Mouse (Mus musculus): Measurements from ENCODE around the gene Gm9736. TPM values are rescaled to one million over a fixed set of nuclear protein-coding genes. Genes with fewer than 3 reads are reported as not detected.
"Not testable (repeated sequence)": the region's sequence is repeated elsewhere in the genome, so short reads cannot be mapped to it uniquely, and the experiment has no call there.

Gene Gm9736
- total RNA-seq, 2 experiments from 2014 or later, result not detected

DNA sequence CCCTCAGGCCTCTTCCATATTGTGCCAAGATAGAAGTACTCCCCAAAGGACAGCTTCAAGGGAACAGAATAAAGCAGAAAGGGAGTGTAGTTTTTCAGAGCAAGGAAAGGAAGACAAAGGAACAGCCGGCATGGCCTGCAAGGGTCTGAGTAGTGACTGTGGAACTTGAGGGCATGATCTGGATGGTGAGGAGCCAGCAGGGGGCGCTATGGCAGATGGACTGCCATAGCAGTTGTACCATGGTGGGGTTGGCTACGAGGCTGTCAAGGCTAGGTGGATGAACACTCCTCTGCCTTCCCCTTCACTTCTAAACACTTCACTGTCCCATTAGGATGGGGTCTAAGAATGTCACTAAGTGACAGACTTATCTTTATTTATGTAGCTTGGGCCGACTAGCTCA lies 21.9 kb downstream of the Gm9736 start:
- no peak for ATAC-seq (replicated peaks; ENCODE audit: low FRiP score, poor library complexity, severe bottlenecking)

DNA sequence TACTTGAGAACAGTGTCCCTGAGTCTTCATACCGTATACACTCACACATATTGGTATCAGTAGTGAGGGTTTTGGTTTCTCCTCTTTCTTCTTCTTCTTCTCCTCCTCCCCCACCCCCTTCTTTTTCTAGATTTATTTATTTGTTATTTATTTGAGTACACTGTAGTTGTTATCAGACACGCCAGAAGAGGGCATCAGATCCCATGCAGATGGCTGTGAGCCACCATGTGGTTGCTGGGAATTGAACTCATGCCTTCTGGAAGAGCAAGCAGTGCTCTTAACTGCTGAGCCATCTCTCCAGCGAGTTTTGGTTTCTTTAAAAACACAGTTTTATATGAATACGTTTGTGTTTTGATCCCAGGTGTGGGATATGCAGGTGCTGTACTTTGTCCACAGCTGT lies 22.9 kb downstream of the Gm9736 start:
- ATAC-seq (replicated peaks; ENCODE audit: low FRiP score, poor library complexity, severe bottlenecking), result no peak

DNA sequence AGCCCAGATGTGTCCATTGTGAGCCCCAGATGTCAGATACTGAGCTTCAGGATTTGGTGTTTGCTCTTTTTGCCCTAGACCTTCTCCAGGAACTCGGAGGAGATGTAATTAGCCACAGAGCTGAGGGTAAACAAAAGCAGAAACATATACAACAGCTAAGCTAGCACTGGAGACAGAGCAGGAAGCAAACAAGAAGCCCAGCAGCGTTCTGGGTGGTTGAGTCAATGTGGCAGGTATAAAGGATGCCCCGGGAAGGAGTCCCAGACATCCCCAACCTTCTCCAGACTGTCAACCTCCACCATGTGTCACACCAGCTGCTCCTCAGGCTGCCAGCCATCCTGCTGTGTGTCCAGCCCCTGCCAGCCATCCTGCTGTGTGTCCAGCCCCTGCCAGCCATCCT lies 25.0 kb downstream of the Gm9736 start, which contains the start of gene Gm10100:
Gm10100 (plus strand) TSS at position 301 of the 400 bp plus-strand sequence.
- ATAC-seq (replicated peaks; ENCODE audit: low FRiP score, poor library complexity, severe bottlenecking), result no peak

DNA sequence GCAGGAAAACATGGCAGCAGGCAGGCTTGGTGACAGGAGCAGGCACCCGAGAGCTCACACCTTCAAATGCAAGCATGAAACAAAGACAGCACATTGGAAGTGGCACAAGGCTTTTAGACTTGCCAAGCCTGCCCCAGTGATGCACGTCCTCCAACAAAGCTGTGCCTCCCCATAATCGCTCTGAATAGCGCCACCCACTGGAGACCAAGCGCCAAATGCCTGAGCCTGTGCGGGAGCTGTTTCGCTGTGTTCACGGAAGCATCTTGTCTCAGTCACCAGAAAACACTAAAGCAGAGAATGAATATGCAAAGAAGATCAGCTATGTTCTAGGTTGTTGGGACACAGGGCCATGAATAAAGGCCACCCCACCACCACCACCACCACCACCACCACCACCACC lies 26.3 kb downstream of the Gm9736 start:
- ATAC-seq (replicated peaks; ENCODE audit: low FRiP score, poor library complexity, severe bottlenecking), result no peak

DNA sequence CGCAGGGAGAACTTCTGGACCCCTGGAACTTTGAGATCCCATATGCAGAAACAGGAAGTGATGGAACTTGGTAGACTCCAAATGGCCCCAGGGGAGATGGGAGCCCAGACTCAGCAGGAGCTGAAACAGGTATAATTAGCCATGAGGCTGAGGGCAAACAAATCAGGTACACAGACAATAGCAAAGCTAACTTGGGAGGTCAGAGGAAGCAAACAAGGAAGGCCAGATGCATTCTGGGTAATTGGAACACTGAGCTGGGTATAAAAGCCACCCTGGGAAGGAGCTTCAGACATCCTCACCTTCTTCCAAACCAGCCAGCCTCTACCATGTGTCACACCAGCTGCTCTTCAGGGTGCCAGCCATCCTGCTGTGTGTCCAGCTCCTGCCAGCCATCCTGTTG lies 30.9 kb downstream of the Gm9736 start, which contains the start of gene Krtap12-1:
Krtap12-1 (plus strand) TSS at position 301 of the 400 bp plus-strand sequence.
- not testable (repeated sequence) for ATAC-seq (replicated peaks; ENCODE audit: low FRiP score, poor library complexity, severe bottlenecking)

DNA sequence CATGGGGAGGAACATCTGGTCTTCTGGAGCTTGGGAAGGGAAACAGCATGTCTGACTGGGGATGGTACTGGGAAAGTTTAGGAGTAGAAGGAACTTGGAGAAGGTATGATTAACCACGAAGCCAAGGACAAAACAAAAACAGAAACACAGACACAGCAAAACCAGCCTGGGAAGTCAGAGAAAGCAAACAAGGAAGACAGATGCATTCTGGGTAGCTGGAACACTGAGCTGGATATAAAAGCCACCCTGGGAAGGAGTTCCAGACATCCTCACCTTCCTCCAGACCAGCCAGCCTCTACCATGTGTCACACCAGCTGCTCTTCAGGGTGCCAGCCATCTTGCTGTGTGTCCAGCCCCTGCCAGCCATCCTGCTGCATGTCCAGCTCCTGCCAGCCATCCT lies 35.6 kb downstream of the Gm9736 start, which contains the start of gene Gm10142:
Gm10142 (plus strand) TSS at position 301 of the 400 bp plus-strand sequence.
- ATAC-seq (replicated peaks; ENCODE audit: low FRiP score, poor library complexity, severe bottlenecking), result no peak

DNA sequence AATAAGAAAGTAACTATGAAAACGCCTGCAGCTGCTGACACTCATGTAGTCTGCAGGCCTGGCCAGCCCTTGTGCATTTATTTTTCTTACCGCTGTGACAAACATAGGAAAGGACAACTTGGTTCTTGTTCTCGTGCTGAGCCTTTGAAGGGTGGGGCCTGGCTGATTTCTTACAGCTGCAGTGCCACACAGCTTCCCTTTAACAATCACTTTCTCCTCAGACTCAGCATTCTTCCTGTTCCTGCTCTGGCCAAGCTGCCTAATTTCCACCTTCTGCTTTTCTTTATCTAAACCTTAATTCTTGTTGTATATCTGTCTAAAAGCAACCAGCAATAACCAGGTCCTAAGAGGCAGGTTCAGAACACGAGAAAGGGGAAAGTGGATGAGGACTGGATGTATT lies 37.4 kb downstream of the Gm9736 start:
- no peak for ATAC-seq (replicated peaks; ENCODE audit: low FRiP score, poor library complexity, severe bottlenecking)

DNA sequence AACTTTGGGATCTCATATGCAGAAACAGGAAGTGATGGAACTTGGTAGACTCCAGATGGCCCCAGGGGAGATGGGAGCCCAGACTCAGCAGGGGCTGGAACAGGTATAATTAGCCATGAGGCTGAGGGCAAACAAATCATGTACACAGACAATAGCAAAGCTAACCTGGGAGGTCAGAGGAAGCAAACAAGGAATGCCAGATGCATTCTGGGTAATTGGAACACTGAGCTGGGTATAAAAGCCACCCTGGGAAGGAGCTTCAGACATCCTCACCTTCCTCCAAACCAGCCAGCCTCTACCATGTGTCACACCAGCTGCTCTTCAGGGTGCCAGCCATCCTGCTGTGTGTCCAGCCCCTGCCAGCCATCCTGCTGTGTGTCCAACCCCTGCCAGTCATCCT lies 40.0 kb downstream of the Gm9736 start, which contains the start of gene Gm10024:
Gm10024 (plus strand) TSS at position 301 of the 400 bp plus-strand sequence.
- ATAC-seq (replicated peaks; ENCODE audit: low FRiP score, poor library complexity, severe bottlenecking), result not testable (repeated sequence)

DNA sequence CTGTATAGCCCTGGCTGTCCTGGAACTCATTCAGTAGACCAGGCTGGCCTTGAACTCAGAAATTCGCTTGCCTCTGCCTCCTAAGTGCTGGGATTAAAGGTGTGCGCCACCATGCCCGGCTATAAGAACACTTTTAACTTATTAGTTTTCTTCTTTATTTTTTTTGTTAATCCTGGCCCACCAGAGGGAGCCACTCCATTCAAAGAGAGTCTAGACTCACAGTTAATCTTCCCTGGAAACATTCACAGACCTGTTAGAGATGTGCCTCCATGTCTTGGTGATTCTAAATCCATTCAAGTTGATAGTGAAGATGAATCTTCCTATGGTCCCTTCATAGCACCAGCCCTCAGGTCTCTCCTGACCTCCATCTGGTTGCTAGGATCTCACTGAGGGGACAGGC lies 41.3 kb downstream of the Gm9736 start:
- ATAC-seq (replicated peaks; ENCODE audit: low FRiP score, poor library complexity, severe bottlenecking), result no peak

DNA sequence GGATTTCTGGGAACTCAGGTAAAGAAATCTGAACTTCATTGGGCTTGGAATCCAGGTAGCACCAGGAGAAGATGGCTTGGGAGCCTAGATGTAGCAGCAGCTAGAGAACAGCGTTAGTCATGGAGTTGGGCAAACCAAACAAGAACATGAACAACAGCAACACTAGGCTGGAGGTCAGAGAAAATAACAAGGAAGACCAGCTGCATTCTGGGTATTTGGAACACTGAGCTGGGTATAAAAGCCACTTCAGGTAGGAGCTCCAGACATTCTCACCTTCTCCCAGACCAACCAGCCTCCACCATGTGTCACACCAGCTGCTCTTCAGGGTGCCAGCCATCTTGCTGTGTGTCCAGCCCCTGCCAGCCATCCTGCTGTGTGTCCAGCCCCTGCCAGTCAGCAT lies 44.8 kb downstream of the Gm9736 start, which contains the start of gene Gm10272:
Gm10272 (plus strand) TSS at position 301 of the 400 bp plus-strand sequence.
- no peak for ATAC-seq (replicated peaks; ENCODE audit: low FRiP score, poor library complexity, severe bottlenecking)

Other genes starting within 250 kb of the Gm9736 start
Only the 30 nearest of the 32 such genes appear.
- gene Itgb2, start 221.1 kb downstream of the Gm9736 start, total RNA-seq (2015; ENCODE audit: low replicate concordance), result 36.4 and 37.3 TPM in 2 replicates
- 20.9 and 29.3 TPM in 2 replicates for gene Itgb2, start 221.1 kb downstream of the Gm9736 start, total RNA-seq (2017; ENCODE audit: low replicate concordance)
- 62.5 and 73.9 TPM in 2 replicates for gene Pttg1ip, start 169.6 kb downstream of the Gm9736 start, total RNA-seq (2015; ENCODE audit: low replicate concordance)
- 34.0 and 59.3 TPM in 2 replicates for gene Pttg1ip, start 169.6 kb downstream of the Gm9736 start, total RNA-seq (2017; ENCODE audit: low replicate concordance)
- gene Sumo3, start 145.3 kb downstream of the Gm9736 start, total RNA-seq (2015; ENCODE audit: low replicate concordance), result 9.2 and 14.8 TPM in 2 replicates
- 21.1 and 33.6 TPM in 2 replicates for gene Sumo3, start 145.3 kb downstream of the Gm9736 start, total RNA-seq (2017; ENCODE audit: low replicate concordance)
- gene Gm49325, start 145.2 kb downstream of the Gm9736 start, total RNA-seq (2015; ENCODE audit: low replicate concordance), result not detected in 2 replicates
- not detected in 2 replicates for gene Gm49325, start 145.2 kb downstream of the Gm9736 start, total RNA-seq (2017; ENCODE audit: low replicate concordance)
- 6.8 and 9.6 TPM in 2 replicates for gene Ube2g2, start 129.1 kb downstream of the Gm9736 start, total RNA-seq (2015; ENCODE audit: low replicate concordance)
- gene Ube2g2, start 129.1 kb downstream of the Gm9736 start, total RNA-seq (2017; ENCODE audit: low replicate concordance), result 10.4 and 11.3 TPM in 2 replicates
- not detected in 2 replicates for gene Tspear, start 64.8 kb downstream of the Gm9736 start, total RNA-seq (2015; ENCODE audit: low replicate concordance)
- gene Tspear, start 64.8 kb downstream of the Gm9736 start, total RNA-seq (2017; ENCODE audit: low replicate concordance), result not detected in 2 replicates
- not detected in 2 replicates for gene Gm19402, start 60.6 kb downstream of the Gm9736 start, total RNA-seq (2015; ENCODE audit: low replicate concordance)
- gene Gm19402, start 60.6 kb downstream of the Gm9736 start, total RNA-seq (2017; ENCODE audit: low replicate concordance), result not detected in 2 replicates
- gene Gm9508, start 54.1 kb downstream of the Gm9736 start, total RNA-seq (2015; ENCODE audit: low replicate concordance), result not detected in 2 replicates
- gene Gm9508, start 54.1 kb downstream of the Gm9736 start, total RNA-seq (2017; ENCODE audit: low replicate concordance), result not detected in 2 replicates
- not detected in 2 replicates for gene Gm10272, start 44.7 kb downstream of the Gm9736 start, total RNA-seq (2015; ENCODE audit: low replicate concordance)
- not detected in 2 replicates for gene Gm10272, start 44.7 kb downstream of the Gm9736 start, total RNA-seq (2017; ENCODE audit: low replicate concordance)
- not detected in 2 replicates for gene Gm10024, start 39.9 kb downstream of the Gm9736 start, total RNA-seq (2015; ENCODE audit: low replicate concordance)
- gene Gm10024, start 39.9 kb downstream of the Gm9736 start, total RNA-seq (2017; ENCODE audit: low replicate concordance), result not detected in 2 replicates
- gene Gm10142, start 35.5 kb downstream of the Gm9736 start, total RNA-seq (2015; ENCODE audit: low replicate concordance), result not detected in 2 replicates
- gene Gm10142, start 35.5 kb downstream of the Gm9736 start, total RNA-seq (2017; ENCODE audit: low replicate concordance), result not detected in 2 replicates
- gene Krtap12-1, start 30.8 kb downstream of the Gm9736 start, total RNA-seq (2015; ENCODE audit: low replicate concordance), result not detected in 2 replicates
- not detected in 2 replicates for gene Krtap12-1, start 30.8 kb downstream of the Gm9736 start, total RNA-seq (2017; ENCODE audit: low replicate concordance)
- gene Gm10100, start 24.9 kb downstream of the Gm9736 start, total RNA-seq (2015; ENCODE audit: low replicate concordance), result not detected in 2 replicates
- gene Gm10100, start 24.9 kb downstream of the Gm9736 start, total RNA-seq (2017; ENCODE audit: low replicate concordance), result not detected in 2 replicates
- not detected in 2 replicates for gene Gm18596, start 8.7 kb downstream of the Gm9736 start, total RNA-seq (2015; ENCODE audit: low replicate concordance)
- not detected in 2 replicates for gene Gm18596, start 8.7 kb downstream of the Gm9736 start, total RNA-seq (2017; ENCODE audit: low replicate concordance)
- not detected in 2 replicates for gene Gm3233, start 8.3 kb upstream of the Gm9736 start, total RNA-seq (2015; ENCODE audit: low replicate concordance)
- not detected in 2 replicates for gene Gm3233, start 8.3 kb upstream of the Gm9736 start, total RNA-seq (2017; ENCODE audit: low replicate concordance)
- not detected in 2 replicates for gene Gm3238, start 20.0 kb upstream of the Gm9736 start, total RNA-seq (2015; ENCODE audit: low replicate concordance)
- not detected in 2 replicates for gene Gm3238, start 20.0 kb upstream of the Gm9736 start, total RNA-seq (2017; ENCODE audit: low replicate concordance)
- gene Gm7138, start 25.6 kb upstream of the Gm9736 start, total RNA-seq (2015; ENCODE audit: low replicate concordance), result not detected in 2 replicates
- gene Gm7138, start 25.6 kb upstream of the Gm9736 start, total RNA-seq (2017; ENCODE audit: low replicate concordance), result not detected in 2 replicates
- gene Gm3250, start 31.2 kb upstream of the Gm9736 start, total RNA-seq (2015; ENCODE audit: low replicate concordance), result not detected in 2 replicates
- not detected in 2 replicates for gene Gm3250, start 31.2 kb upstream of the Gm9736 start, total RNA-seq (2017; ENCODE audit: low replicate concordance)
- gene Gm7137, start 36.8 kb upstream of the Gm9736 start, total RNA-seq (2015; ENCODE audit: low replicate concordance), result not detected in 2 replicates
- not detected in 2 replicates for gene Gm7137, start 36.8 kb upstream of the Gm9736 start, total RNA-seq (2017; ENCODE audit: low replicate concordance)
- not detected in 2 replicates for gene Gm9639, start 43.7 kb upstream of the Gm9736 start, total RNA-seq (2015; ENCODE audit: low replicate concordance)
- not detected in 2 replicates for gene Gm9639, start 43.7 kb upstream of the Gm9736 start, total RNA-seq (2017; ENCODE audit: low replicate concordance)
- gene Gm19668, start 47.8 kb upstream of the Gm9736 start, total RNA-seq (2015; ENCODE audit: low replicate concordance), result not detected in 2 replicates
- gene Gm19668, start 47.8 kb upstream of the Gm9736 start, total RNA-seq (2017; ENCODE audit: low replicate concordance), result not detected in 2 replicates
- gene Gm9507, start 60.5 kb upstream of the Gm9736 start, total RNA-seq (2015; ENCODE audit: low replicate concordance), result not detected in 2 replicates
- gene Gm9507, start 60.5 kb upstream of the Gm9736 start, total RNA-seq (2017; ENCODE audit: low replicate concordance), result not detected in 2 replicates
- gene Gm2696, start 63.3 kb upstream of the Gm9736 start, total RNA-seq (2015; ENCODE audit: low replicate concordance), result not detected in 2 replicates
- gene Gm2696, start 63.3 kb upstream of the Gm9736 start, total RNA-seq (2017; ENCODE audit: low replicate concordance), result not detected in 2 replicates
- not detected in 2 replicates for gene Krtap10-4, start 75.7 kb upstream of the Gm9736 start, total RNA-seq (2015; ENCODE audit: low replicate concordance)
- gene Krtap10-4, start 75.7 kb upstream of the Gm9736 start, total RNA-seq (2017; ENCODE audit: low replicate concordance), result not detected in 2 replicates
- gene Krtap10-10, start 84.6 kb upstream of the Gm9736 start, total RNA-seq (2015; ENCODE audit: low replicate concordance), result not detected in 2 replicates
- gene Krtap10-10, start 84.6 kb upstream of the Gm9736 start, total RNA-seq (2017; ENCODE audit: low replicate concordance), result not detected in 2 replicates
- gene Gm36176, start 95.4 kb upstream of the Gm9736 start, total RNA-seq (2015; ENCODE audit: low replicate concordance), result not detected in 2 replicates
- not detected in 2 replicates for gene Gm36176, start 95.4 kb upstream of the Gm9736 start, total RNA-seq (2017; ENCODE audit: low replicate concordance)
- gene Gm10318, start 101.5 kb upstream of the Gm9736 start, total RNA-seq (2015; ENCODE audit: low replicate concordance), result not detected in 2 replicates
- not detected in 2 replicates for gene Gm10318, start 101.5 kb upstream of the Gm9736 start, total RNA-seq (2017; ENCODE audit: low replicate concordance)
- not detected in 2 replicates for gene Gm3285, start 110.6 kb upstream of the Gm9736 start, total RNA-seq (2015; ENCODE audit: low replicate concordance)
- gene Gm3285, start 110.6 kb upstream of the Gm9736 start, total RNA-seq (2017; ENCODE audit: low replicate concordance), result not detected in 2 replicates
- gene Lrrc3, start 151.2 kb upstream of the Gm9736 start, total RNA-seq (2015; ENCODE audit: low replicate concordance), result not detected in 2 replicates
- not detected in 2 replicates for gene Lrrc3, start 151.2 kb upstream of the Gm9736 start, total RNA-seq (2017; ENCODE audit: low replicate concordance)
- gene Trpm2, start 219.2 kb upstream of the Gm9736 start, total RNA-seq (2015; ENCODE audit: low replicate concordance), result 0.42 and 1.1 TPM in 2 replicates
- 33.1 and 38.6 TPM in 2 replicates for gene Trpm2, start 219.2 kb upstream of the Gm9736 start, total RNA-seq (2017; ENCODE audit: low replicate concordance)